Mouse (Mus musculus): Measurements from ENCODE around the gene Pam.

Pam gene

GRCm38 (mm10) chr1:97828087-97828486 lies 267.4 kb downstream of the Pam start:
- no peak for DNase-seq (ENCODE audit: low spot score)

DNA sequence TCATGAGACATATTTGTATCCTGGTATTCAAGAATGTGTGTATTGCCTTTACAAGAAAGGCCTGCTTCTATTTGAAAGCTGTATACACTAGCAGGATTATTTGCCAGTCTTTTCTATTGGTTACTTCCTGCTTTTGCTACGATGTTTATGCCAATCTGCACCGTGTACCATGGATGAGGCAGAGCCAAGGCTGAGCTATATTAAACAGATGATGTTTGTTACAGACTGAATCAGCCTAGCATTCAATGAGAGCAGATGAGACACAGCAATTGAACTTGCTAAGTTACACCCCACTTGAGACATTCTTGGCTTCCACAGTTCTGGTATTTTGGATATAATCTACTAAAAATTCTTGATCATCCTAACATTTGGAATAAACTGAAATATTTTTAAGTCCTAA lies 267.9 kb downstream of the Pam start:
- peak; percentile 35 for DNase-seq (ENCODE audit: low spot score)

DNA sequence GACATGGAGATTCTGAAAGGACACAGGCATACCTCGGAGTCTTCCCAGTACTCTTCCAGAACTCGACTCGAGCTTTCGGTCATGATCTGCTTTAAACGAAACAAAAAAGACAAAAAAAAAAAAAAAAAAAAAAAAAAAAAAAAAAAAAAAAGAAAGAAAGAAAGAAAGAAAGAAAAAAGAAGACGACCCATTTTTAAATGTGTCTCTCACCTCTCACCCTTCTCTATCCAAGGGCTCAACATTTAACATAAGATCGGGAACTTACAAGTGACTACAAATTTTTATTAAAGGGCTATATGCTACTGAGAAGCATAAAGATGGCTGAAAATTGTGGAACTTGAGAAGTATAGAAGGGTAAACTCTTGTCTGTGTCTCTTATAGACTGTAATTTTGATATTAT lies 272.5 kb downstream of the Pam start:
- DNase-seq (ENCODE audit: low spot score), result no peak

DNA sequence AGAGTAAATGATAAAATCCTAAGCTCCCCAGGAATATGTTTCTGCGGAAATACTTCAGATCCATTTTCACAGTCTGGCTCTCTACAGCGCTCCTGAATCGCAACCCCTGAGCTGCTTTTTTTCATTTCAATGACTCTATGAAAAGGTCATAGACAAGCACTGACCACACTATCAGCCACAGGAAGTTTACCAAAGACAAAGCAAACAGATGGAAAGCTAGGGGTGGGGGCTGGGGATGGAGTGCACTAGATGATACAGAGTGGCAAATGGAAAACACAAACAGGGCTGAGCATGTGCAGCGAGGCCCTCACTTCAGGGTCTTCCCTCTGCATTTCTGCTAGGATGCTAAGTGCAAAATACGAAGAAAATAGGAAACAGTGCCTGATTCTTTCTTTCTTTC lies 273.2 kb downstream of the Pam start:
- DNase-seq (ENCODE audit: low spot score), result no peak

DNA sequence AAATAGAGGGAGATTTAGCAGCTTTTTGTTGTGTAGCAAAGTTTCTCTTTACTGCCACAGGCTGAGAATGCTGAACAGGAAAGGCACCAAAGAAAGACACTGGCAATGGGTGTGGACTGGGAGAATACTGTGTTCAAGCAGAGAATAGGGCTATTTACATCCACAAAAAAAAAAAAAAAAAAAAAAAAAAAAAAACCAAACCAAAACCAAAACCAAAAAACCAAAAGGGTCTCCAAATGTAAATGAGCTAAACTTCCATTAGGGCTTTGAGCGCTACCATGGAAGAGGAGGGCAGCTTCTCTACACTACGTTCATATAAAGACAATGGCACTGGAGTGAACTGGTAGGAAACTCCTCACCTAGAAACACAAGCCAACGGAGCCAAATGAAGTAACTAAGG lies 274.2 kb downstream of the Pam start:
- DNase-seq (ENCODE audit: low spot score), result no peak

GRCm38 (mm10) chr1:97809255-97809912 lies 286.1 kb downstream of the Pam start:
- peak; percentile 31 for DNase-seq (ENCODE audit: low spot score)

GRCm38 (mm10) chr1:97804520-97804919 lies 290.9 kb downstream of the Pam start:
- no peak for DNase-seq (ENCODE audit: low spot score)

GRCm38 (mm10) chr1:97802207-97802902 lies 293.1 kb downstream of the Pam start:
- DNase-seq (ENCODE audit: low spot score), result no peak

DNA sequence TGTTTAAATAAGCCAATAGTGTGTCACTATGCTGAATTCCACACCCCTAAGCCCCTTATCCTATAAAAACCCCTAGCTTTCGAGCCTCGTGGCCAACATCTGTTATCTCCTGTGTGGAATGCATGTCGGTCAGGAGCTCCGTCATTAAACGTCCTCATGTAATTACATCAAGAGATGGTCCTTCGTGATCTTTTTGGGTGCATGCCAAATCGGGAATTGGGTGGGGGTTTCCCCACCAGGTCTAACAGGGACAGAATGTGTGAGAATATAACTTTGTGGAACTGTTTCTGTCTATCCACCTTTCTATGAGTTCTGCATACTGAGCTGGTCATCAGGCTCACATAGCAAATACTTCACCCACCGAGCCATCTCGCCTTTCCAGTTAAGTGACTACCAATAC lies 299.5 kb downstream of the Pam start:
- no peak for DNase-seq (ENCODE audit: low spot score)

DNA sequence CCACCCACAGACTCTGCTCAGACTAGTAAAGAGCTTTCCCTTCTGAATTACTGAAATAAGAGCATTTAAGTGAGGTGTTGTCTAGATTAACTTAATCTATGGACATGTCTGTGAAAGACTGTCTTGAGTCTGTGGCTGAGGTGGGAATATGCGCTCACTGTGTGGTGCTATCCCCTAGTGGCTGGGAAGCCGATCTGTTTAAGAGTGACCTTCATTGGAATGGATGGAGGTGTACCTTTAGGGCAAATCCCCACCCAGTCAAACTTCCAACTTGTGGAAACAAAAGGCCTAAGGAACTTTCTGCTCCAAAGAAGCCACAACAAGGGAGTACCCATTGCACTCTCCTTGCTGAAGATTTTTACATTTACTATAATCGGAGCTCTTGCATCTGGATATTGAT lies 301.3 kb downstream of the Pam start:
- no peak for DNase-seq (ENCODE audit: low spot score)

GRCm38 (mm10) chr1:97788490-97788889 lies 307.0 kb downstream of the Pam start:
- no peak for DNase-seq (ENCODE audit: low spot score)

DNA sequence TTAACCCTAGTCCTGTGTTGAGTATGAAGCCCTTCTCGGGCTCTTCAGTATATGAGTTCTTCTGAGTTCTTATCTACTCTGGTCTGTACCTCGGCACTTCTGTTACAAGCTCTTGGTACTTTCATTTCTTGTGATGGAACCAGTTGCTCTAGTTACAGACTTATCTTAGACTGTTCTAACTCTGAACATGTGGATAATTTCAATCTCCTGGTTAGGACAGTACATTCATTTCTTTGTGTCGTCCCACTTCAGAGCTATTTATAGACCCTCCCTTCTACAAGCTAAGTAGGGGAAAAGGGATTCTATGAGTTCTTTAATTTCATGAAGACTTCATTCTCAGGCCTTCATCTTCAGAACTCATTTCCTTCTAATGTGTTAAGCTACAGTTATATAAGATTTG lies 307.8 kb downstream of the Pam start:
- no peak for DNase-seq (ENCODE audit: low spot score)

DNA sequence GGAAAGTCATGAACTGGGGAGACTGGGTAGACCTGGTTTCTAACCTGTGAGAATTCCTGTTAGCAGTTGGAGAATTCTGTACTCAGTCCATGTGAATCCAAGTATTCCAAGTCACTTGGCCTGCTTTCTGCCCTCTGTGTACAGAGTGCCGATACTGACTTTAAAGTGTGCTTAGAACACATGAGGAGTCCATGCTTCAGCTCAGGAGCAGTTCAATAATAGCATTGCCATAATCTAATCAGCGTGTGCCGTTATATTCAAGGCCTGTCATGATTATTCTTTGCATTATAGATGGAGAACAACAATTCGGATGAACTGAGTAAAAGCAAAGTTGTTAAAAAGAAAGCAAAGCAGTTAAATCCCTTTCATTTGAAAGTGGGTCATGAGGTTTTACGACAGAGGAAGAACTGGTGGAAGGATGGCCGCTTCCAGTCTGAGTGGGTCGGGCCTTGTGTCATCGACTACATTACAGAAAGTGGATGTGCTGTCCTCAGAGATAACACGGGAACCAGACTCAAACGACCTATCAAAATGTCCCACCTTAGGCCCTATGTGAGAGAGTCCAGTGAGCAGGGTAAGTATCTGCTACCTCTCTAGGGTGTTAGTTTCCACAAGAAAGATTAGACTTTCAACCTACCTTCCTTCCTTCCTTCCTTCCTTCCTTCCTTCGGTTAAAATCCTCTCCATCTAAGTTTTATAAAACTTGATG lies 309.6 kb downstream of the Pam start:
- DNase-seq (ENCODE audit: low spot score), result no peak

DNA sequence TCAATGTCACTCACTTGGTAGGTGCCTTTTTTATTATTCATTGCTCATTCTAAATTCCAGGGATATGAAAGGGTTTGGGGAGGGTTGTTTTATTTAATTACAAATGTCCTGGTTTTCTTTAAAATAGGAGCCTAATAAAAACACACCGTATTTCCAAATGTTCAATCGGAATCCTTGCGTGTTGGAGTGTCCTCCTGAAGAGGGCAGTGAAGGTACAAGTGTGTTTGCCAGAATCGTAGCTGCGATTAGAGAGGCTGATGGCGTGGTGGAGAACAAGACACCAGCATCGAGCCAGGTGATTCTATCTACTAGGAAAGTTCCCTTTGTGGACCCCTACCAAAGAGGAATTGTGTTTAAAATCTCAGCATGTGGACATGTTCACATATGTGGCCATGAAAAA lies 310.5 kb downstream of the Pam start:
- DNase-seq (ENCODE audit: low spot score), result no peak

DNA sequence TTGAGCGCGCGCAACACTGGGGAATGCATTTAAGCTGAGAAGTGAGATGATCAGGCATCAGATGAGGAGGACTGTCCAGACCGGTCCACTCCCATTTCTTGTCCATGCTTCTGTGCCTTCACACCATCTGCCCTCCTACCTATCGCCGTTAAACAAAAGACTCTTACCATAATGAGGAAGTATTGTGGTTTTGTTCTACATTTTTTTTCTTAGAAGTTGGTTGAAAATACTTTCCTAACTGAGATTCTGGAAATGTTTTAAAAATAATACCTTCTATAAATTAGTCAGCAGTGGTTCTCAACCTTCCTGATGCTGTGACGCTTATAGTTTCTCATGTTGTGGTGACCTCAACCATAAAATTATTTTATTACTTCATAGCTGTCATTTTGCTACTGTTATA lies 313.8 kb downstream of the Pam start:
- DNase-seq (ENCODE audit: low spot score), result no peak

DNA sequence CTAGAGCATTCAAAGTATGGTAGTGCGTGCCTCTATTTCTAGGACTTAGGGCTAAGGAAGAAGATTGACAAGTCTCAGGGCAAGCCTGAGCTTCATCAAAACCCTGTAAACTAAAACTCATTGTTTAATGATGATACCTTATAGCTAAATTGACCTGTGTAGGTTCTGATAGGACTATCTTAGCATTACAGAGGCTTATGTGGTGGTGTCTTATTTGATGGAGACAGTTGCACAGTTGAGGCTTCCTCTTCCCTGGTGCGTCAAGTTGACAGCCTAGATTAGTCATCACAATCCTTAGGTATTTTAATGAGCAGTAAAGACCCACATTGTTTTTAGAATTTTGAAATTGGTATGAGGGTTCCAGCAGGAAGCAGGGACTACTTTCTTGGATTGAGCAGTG lies 321.5 kb downstream of the Pam start:
- no peak for DNase-seq (ENCODE audit: low spot score)

- DNase-seq (ENCODE audit: low spot score), result no peak
Observed at GRCm38 (mm10) chr1:97773362-97773761, 322.1 kb downstream of the Pam start.

DNA sequence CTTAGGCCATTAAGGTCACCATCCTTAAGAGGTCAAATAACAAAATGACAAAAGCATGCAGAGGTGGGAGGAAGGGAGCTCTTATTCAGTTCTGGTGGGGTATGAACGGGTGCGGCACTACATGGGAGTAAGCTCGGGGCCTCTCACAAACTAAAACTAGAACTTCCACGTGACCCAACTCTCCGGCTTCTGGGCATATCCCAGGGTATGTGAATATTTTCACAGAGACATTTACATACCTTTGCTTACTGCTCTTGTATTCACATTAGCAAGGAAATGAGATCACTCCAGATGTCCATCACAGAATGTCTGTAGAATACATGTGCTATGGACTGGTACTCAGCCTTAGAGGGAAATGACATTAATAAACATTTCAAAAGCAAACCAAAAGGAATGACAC lies 323.7 kb downstream of the Pam start:
- no peak for DNase-seq (ENCODE audit: low spot score)

DNA sequence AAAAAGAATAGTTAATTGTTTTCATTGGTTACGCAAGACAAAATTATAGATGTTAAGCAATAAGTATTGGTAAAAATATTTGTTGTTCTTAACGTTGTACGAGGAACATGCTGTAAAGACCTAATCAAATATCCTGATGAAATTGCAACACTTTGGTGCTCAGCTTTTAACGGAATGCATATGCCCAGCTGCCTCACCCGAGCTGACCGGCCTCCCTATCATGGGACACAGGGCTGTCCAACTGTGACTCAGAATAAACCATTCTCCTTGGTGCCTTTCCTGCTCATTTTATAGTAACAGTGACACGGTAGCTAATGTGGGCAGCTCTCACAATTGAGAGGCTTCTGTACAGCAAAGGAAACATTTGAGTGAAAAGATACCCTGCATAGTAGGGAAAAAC lies 324.3 kb downstream of the Pam start:
- DNase-seq (ENCODE audit: low spot score), result no peak

DNA sequence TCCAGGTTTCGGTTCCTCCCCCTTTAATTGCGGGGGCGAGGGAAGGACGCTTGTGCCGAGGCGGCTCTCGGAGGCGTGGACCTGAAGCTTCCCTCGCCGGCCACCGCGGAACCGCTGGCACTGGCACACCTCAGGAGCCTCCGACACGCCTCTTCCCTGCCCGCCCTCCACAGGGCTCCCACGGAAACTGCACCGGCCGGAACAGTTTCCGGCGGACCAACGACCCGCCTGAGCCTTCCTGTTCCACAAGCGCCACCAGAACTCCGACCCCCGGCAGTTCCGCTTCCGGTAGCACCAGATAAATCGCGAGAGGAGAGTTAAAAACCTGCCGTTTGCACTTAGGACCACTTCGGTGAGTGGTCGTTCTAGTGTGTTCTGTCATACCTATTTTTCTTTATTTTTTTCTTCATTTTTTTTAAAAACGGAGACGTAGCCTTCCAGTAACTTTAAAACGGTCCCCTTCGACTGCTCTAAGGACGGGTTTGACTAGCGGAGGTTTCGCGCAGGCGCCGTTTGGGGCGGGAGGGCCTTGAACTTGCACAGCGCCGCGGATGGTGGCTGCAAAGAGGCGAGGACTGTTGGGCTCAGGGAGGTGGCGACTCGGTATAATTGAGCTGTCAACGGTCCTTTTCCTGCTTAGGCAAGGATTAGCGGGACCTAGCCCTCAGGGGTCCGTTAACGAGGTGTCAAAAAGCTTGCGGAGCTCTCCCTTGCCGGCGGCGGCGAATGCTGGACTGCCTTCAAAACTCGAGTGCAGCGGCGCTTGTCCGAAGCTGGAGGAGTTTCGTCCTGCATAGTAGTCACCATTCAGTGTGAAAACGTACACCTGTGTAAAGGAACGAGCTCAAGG lies 325.3 kb downstream of the Pam start, which contains the start of the genes Gin1 and Ppip5k2:
TSS of gene Gin1 (plus strand) at position 269 of the 850 bp plus-strand sequence.
TSS of gene Ppip5k2 (minus strand) at position 508 of the 850 bp plus-strand sequence.
- DNase-seq (ENCODE audit: low spot score), result peak; percentile 95

DNA sequence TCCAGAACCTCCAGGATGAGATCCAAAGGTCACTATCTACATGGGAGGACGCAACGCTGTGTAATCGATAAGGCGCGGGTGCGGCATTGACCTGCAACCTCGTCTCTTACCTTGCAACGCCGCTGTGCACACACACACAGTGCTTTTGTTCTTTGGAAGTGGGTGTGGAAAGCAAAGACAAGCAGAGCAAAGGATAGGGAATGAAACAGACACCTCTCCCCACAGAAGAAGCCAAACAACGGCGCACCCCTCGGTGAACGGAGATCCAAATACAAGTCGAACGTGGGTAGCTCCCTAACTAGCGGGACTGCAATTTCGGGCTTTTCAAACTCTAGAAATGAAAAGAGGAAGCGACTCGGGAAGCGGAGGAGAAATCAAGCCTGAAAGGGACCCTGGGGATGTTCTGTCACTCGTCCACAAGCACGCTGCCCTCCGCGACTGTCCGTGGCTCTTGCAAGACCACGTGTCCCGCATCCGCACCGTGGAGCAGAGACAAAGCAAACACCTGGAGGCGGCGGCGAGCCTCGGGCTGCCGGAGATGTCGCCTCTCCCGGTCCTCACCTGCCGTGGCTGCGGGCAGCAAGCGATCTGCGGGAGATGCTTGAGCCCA lies 326.0 kb downstream of the Pam start:
- no peak for DNase-seq (ENCODE audit: low spot score)

DNA sequence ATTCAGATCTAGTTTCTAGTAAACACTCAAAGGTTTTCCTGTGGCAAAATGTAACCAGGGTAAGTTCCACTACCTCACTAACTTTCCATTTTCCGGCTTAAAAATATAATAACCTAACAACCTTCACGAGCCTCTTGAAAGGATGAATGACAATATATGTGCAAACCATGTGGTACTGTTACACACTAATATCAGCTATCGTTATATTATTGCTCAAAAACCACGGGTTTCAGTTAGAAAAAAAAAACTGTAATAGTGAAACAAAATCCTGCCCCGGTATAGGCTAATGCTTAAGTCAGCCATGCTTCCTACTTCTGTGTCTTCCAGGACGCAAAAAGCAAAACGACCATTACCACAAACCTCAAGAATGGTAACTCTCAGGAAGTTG lies 326.5 kb downstream of the Pam start:
- no peak for DNase-seq (ENCODE audit: low spot score)
